Mouse (Mus musculus) heart, adult 2 months (tissue): ENCODE data around the gene Atpaf2.

ENCODE experiments used
- CTCF ChIP-seq: fragments of 200-600 bp; IDR thresholded peaks from 2 replicates; pipeline ENCODE4 v1.8.1; 2022; ENCODE audit warnings: antibody characterized with exemption, mild to moderate bottlenecking, moderate library complexity
- POLR2A ChIP-seq: fragments of 200-500 bp; IDR thresholded peaks from 2 replicates; pipeline ENCODE4 v1.6.1; 2011; ENCODE audit warnings: mild to moderate bottlenecking, low read depth, low read length, control low read depth; ENCODE audit not compliant: insufficient read depth

- TF ChIP-seq POLR2A (no peak), CTCF (no peak)
Observed at GRCm38 (mm10) chr11:60440176-60440575, 21.9 kb upstream of the Atpaf2 start.
